Mouse (Mus musculus) left cerebral cortex, adult 2 months (tissue): Measurements from ENCODE around the gene Kcnj15. TPM values are rescaled to one million over a fixed set of nuclear protein-coding genes. Genes with fewer than 3 reads are reported as not detected.
A peak's percentile ranks its signal among the peaks of the same experiment; 100 is the strongest.

Experiments
- DNase-seq, 2 experiments: peaks; one replicate each; pipeline ENCODE4 v3.0.0; 2021 to 2022; ENCODE audit warnings: low spot score in 2 of 2, mixed read lengths in 1 of 2; ENCODE audit errors: extremely low spot score in 1 of 2
- H3K27ac ChIP-seq: fragments of 200-600 bp; 2 replicates; pipeline ENCODE4 v1.8.1; 2022
- H3K4me3 ChIP-seq: fragments of 200-600 bp; 2 replicates; pipeline ENCODE4 v1.8.1; 2022
- CTCF ChIP-seq: fragments of 200-600 bp; IDR thresholded peaks from 2 replicates; pipeline ENCODE4 v1.8.1; 2022; ENCODE audit warnings: antibody characterized with exemption, mild to moderate bottlenecking, moderate library complexity
- intact Hi-C: fragments of 180-260 bp; cut with DNase I; formaldehyde crosslinking; loops from one replicate; pipeline ENCODE4 v1.15.1; 2025
- long read RNA-seq, 2 experiments: library from polyadenylated mRNA; stranded (forward); transcript quantifications; one replicate each; pipeline ENCODE4 v2.0.0; 2021; ENCODE audit warnings: borderline mapping rate in 2 of 2
- total RNA-seq, 2 experiments: library from RNA; stranded (reverse); gene quantifications; 2 replicates each; pipeline ENCODE4 v1.2.3; 2021

Gene Kcnj15
- total RNA-seq: not detected
- long read RNA-seq, experiment 1, partial matches to known transcripts: 0 of 1 reads
- long read RNA-seq, experiment 1, other reads (novel, unspliced or antisense): 1 of 1 reads
- long read RNA-seq, experiment 2: 0 reads

GRCm38 (mm10) chr16:95257266-95257894 is at the start of gene Kcnj15:
Gene Kcnj15 (plus strand): TSS chr16:95257558.
- no peak for DNase-seq
- Histone ChIP-seq H3K27ac (no peak within 1 kb of the TSS), H3K4me3 (no peak within 1 kb of the TSS)
- no peak for TF ChIP-seq CTCF
- intact Hi-C loops: no loop called here

GRCm38 (mm10) chr16:95208243-95208642 is 49.1 kb upstream of the Kcnj15 start:
- H3K4me3 ChIP-seq: no peak overlapping the region
- TF ChIP-seq CTCF: no peak
- H3K27ac ChIP-seq: no peak overlapping the region
- DNase-seq: no peak
- intact Hi-C loops: no loop called here

GRCm38 (mm10) chr16:95209011-95209466 is 48.3 kb upstream of the Kcnj15 start:
- peak; percentile 52 for TF ChIP-seq CTCF
- intact Hi-C loops: no loop called here
- H3K27ac ChIP-seq: no peak overlapping the region
- DNase-seq: no peak
- H3K4me3 ChIP-seq: no peak overlapping the region

- no peak overlapping the region for H3K27ac ChIP-seq
- no peak for TF ChIP-seq CTCF
- intact Hi-C loops: no loop called here
These were observed 42.8 kb upstream of the Kcnj15 start for GRCm38 (mm10) chr16:95214251-95215197.

GRCm38 (mm10) chr16:95215782-95216181 is 41.6 kb upstream of the Kcnj15 start:
- intact Hi-C loops: no loop called here
- Histone ChIP-seq H3K27ac (no peak overlapping the region), H3K4me3 (no peak overlapping the region)
- no peak for DNase-seq
- no peak for TF ChIP-seq CTCF

More at GRCm38 (mm10) chr16:95214251-95215197, 42.8 kb upstream of the Kcnj15 start:
- no peak for DNase-seq
- no peak overlapping the region for H3K4me3 ChIP-seq

- no peak for TF ChIP-seq CTCF
- intact Hi-C loops: no loop called here
- H3K4me3 ChIP-seq: no peak overlapping the region
- no peak overlapping the region for H3K27ac ChIP-seq
- DNase-seq: no peak
These were observed 41.0 kb upstream of the Kcnj15 start for GRCm38 (mm10) chr16:95216346-95216745.

- DNase-seq: no peak
- intact Hi-C loops: no loop called here
- Histone ChIP-seq H3K27ac (no peak overlapping the region), H3K4me3 (no peak overlapping the region)
- no peak for TF ChIP-seq CTCF
These were observed 40.5 kb upstream of the Kcnj15 start for GRCm38 (mm10) chr16:95216824-95217223.

- no peak overlapping the region for H3K4me3 ChIP-seq
- H3K27ac ChIP-seq: no peak overlapping the region
- intact Hi-C loops: no loop called here
- DNase-seq: no peak
- TF ChIP-seq CTCF: no peak
These were observed 38.6 kb upstream of the Kcnj15 start for GRCm38 (mm10) chr16:95218783-95219182.

GRCm38 (mm10) chr16:95219459-95219858 is 37.9 kb upstream of the Kcnj15 start:
- intact Hi-C loops: no loop called here
- no peak for DNase-seq
- no peak overlapping the region for H3K27ac ChIP-seq
- TF ChIP-seq CTCF: no peak
- H3K4me3 ChIP-seq: no peak overlapping the region

- Histone ChIP-seq H3K27ac (no peak overlapping the region), H3K4me3 (no peak overlapping the region)
- DNase-seq: no peak
- intact Hi-C loops: no loop called here
- no peak for TF ChIP-seq CTCF
These were observed 36.3 kb upstream of the Kcnj15 start for GRCm38 (mm10) chr16:95221051-95221450.

- TF ChIP-seq CTCF: no peak
- Histone ChIP-seq H3K27ac (no peak overlapping the region), H3K4me3 (no peak overlapping the region)
- no peak for DNase-seq
- intact Hi-C loops: no loop called here
These were observed 35.2 kb upstream of the Kcnj15 start for GRCm38 (mm10) chr16:95222026-95222718.

- Histone ChIP-seq H3K4me3 (no peak overlapping the region), H3K27ac (no peak overlapping the region)
- no peak for TF ChIP-seq CTCF
- intact Hi-C loops: no loop called here
- no peak for DNase-seq
These were observed 33.9 kb upstream of the Kcnj15 start for GRCm38 (mm10) chr16:95223435-95223834.
